Mouse (Mus musculus) CH12.LX (cell line): ENCODE results near the gene Ptger3. TPM values are rescaled to one million over a fixed set of nuclear protein-coding genes. Genes with fewer than 3 reads are reported as not detected.

ENCODE experiments used
- DNase-seq: peaks from one replicate; pipeline ENCODE4 v3.0.0-alpha.2; 2013; ENCODE audit errors: extremely low read depth
- H3K27ac ChIP-seq: 2 replicates; pipeline ENCODE4 v1.5.1; 2012; ENCODE audit warnings: low read depth, mild to moderate bottlenecking, control low read depth, moderate library complexity; ENCODE audit not compliant: insufficient read depth
- H3K27me3 ChIP-seq: replicated peaks from 2 replicates; pipeline ENCODE3; 2012; ENCODE audit warnings: inconsistent platforms
- H3K36me3 ChIP-seq, 2 experiments: replicated peaks in 1 of 2; 2 replicates each; pipeline versions ENCODE3 to v1.6.1; 2012; ENCODE audit warnings: inconsistent platforms in 1 of 2, low read length in 1 of 2, mild to moderate bottlenecking in 1 of 2, mixed read lengths in 1 of 2, moderate library complexity in 1 of 2; ENCODE audit not compliant: control insufficient read depth in 1 of 2, insufficient read depth in 1 of 2
- H3K4me1 ChIP-seq, 2 experiments: 2 replicates each; pipeline ENCODE4 v1.6.1; 2012; ENCODE audit warnings: inconsistent platforms in 1 of 2, moderate library complexity in 1 of 2; ENCODE audit not compliant: insufficient read depth in 2 of 2, control insufficient read depth in 1 of 2
- H3K4me2 ChIP-seq: 2 replicates; pipeline ENCODE4 v1.6.1; 2012; ENCODE audit warnings: low read depth, mild to moderate bottlenecking, control low read depth; ENCODE audit not compliant: poor library complexity, insufficient read depth, severe bottlenecking
- H3K4me3 ChIP-seq, 3 experiments: fragments of 150-350 bp in 1 of 3; sonication (generic) in 1 of 3; replicated peaks in 1 of 3; 2 replicates each; pipeline versions ENCODE3 to v1.5.1; 2011 to 2012; ENCODE audit warnings: low read depth in 2 of 3, low read length in 2 of 3, mild to moderate bottlenecking in 2 of 3, moderate library complexity in 2 of 3, control low read depth in 1 of 3, improper control_type of control experiment in 1 of 3, inconsistent platforms in 1 of 3, mixed read lengths in 1 of 3; ENCODE audit not compliant: poor library complexity in 1 of 3
- H3K79me2 ChIP-seq: replicated peaks from 2 replicates; pipeline ENCODE4 v1.6.1; 2012; ENCODE audit warnings: mild to moderate bottlenecking, moderate library complexity; ENCODE audit not compliant: control insufficient read depth, poor library complexity, insufficient read depth, severe bottlenecking; ENCODE audit errors: extremely low read depth
- H3K9ac ChIP-seq: 2 replicates; pipeline ENCODE4 v1.6.1; 2012; ENCODE audit warnings: low read depth, mild to moderate bottlenecking, control low read depth, moderate library complexity; ENCODE audit not compliant: insufficient read depth
- H3K9me3 ChIP-seq: replicated peaks from 2 replicates; pipeline ENCODE3; 2012; ENCODE audit warnings: low read length, inconsistent platforms, mixed read lengths
- BHLHE40 ChIP-seq: IDR thresholded peaks from 2 replicates; pipeline ENCODE4 v1.6.1; 2011; ENCODE audit warnings: mild to moderate bottlenecking, low read depth, low read length, improper control_type of control experiment
- CHD2 ChIP-seq: IDR thresholded peaks from 2 replicates; pipeline ENCODE4 v1.6.1; 2011; ENCODE audit warnings: low read length, improper control_type of control experiment
- CTCF ChIP-seq, 2 experiments: IDR thresholded peaks in 1 of 2; conservative IDR thresholded peaks in 1 of 2; 2 replicates each; pipeline ENCODE4 v1.5.1; 2011 to 2012; ENCODE audit warnings: low read depth in 2 of 2, low read length in 2 of 2, improper control_type of control experiment in 1 of 2, inconsistent platforms in 1 of 2, mild to moderate bottlenecking in 1 of 2, moderate library complexity in 1 of 2
- E2F4 ChIP-seq: IDR thresholded peaks from 2 replicates; pipeline ENCODE4 v1.6.1; 2011; ENCODE audit warnings: low read depth, low read length, improper control_type of control experiment; ENCODE audit not compliant: insufficient replicate concordance
- ELF1 ChIP-seq: IDR thresholded peaks from 2 replicates; pipeline ENCODE4 v1.6.1; 2014; ENCODE audit warnings: low read depth, mild to moderate bottlenecking, inconsistent platforms, low read length, improper control_type of control experiment
- ETS1 ChIP-seq: conservative IDR thresholded peaks from 2 replicates; pipeline ENCODE4 v1.6.1; 2012; ENCODE audit warnings: low read depth, mild to moderate bottlenecking, inconsistent platforms, low read length, improper control_type of control experiment, moderate library complexity
- IRF4 ChIP-seq: IDR thresholded peaks from 2 replicates; pipeline ENCODE4 v1.6.1; 2014; ENCODE audit warnings: low read depth, mild to moderate bottlenecking, inconsistent platforms, low read length, improper control_type of control experiment
- KAT2A ChIP-seq: IDR thresholded peaks from 2 replicates; pipeline ENCODE4 v1.6.1; 2012; ENCODE audit warnings: low read length, improper control_type of control experiment, inconsistent platforms; ENCODE audit not compliant: insufficient replicate concordance
- MAFK ChIP-seq: IDR thresholded peaks from 2 replicates; pipeline ENCODE4 v1.6.1; 2011; ENCODE audit warnings: low read length, improper control_type of control experiment; ENCODE audit not compliant: insufficient replicate concordance
- MAX ChIP-seq: IDR thresholded peaks from 2 replicates; pipeline ENCODE4 v1.6.1; 2011; ENCODE audit warnings: low read length, improper control_type of control experiment
- MEF2A ChIP-seq: IDR thresholded peaks from 2 replicates; pipeline ENCODE4 v1.6.1; 2014; ENCODE audit warnings: low read depth, mild to moderate bottlenecking, inconsistent platforms, low read length, improper control_type of control experiment, borderline replicate concordance
- MXI1 ChIP-seq: IDR thresholded peaks from 2 replicates; pipeline ENCODE4 v1.6.1; 2011; ENCODE audit warnings: mild to moderate bottlenecking, low read depth, low read length, improper control_type of control experiment
- MYC ChIP-seq: IDR thresholded peaks from 2 replicates; pipeline ENCODE4 v1.6.1; 2011; ENCODE audit warnings: low read depth, mild to moderate bottlenecking, improper control_type of control experiment, low read length
- NELFE ChIP-seq: IDR thresholded peaks from 2 replicates; pipeline ENCODE4 v1.6.1; 2011; ENCODE audit warnings: low read depth, low read length, improper control_type of control experiment
- PAX5 ChIP-seq: IDR thresholded peaks from 2 replicates; pipeline ENCODE4 v1.6.1; 2012; ENCODE audit warnings: low read length, inconsistent platforms, mixed read lengths
- POLR2AphosphoS2 ChIP-seq: IDR thresholded peaks from 2 replicates; pipeline ENCODE4 v1.6.1; 2011; ENCODE audit warnings: low read depth, low read length, improper control_type of control experiment
- RAD21 ChIP-seq: IDR thresholded peaks from 2 replicates; pipeline ENCODE4 v1.6.1; 2011; ENCODE audit warnings: low read depth, mild to moderate bottlenecking, low read length, improper control_type of control experiment, moderate library complexity
- SIN3A ChIP-seq: IDR thresholded peaks from 2 replicates; pipeline ENCODE4 v1.6.1; 2012; ENCODE audit warnings: low read length, improper control_type of control experiment, inconsistent platforms
- SMC3 ChIP-seq: IDR thresholded peaks from 2 replicates; pipeline ENCODE4 v1.6.1; 2011; ENCODE audit warnings: low read depth, low read length, improper control_type of control experiment
- TBP ChIP-seq: conservative IDR thresholded peaks from 2 replicates; pipeline ENCODE4 v1.6.1; 2011; ENCODE audit warnings: low read depth, low read length, improper control_type of control experiment
- UBTF ChIP-seq: IDR thresholded peaks from 2 replicates; pipeline ENCODE4 v1.6.1; 2012; ENCODE audit warnings: low read depth, mild to moderate bottlenecking, inconsistent platforms, low read length, improper control_type of control experiment, moderate library complexity
- USF2 ChIP-seq: conservative IDR thresholded peaks from 2 replicates; pipeline ENCODE4 v1.6.1; 2011; ENCODE audit warnings: low read depth, low read length, improper control_type of control experiment
- ZNF384 ChIP-seq: IDR thresholded peaks from 2 replicates; pipeline ENCODE4 v1.6.1; 2012; ENCODE audit warnings: low read depth, low read length, improper control_type of control experiment, inconsistent platforms
- dilution Hi-C: fragments of 300-500 bp; cut with MboI; formaldehyde crosslinking; loops from 2 replicates; pipeline ENCODE4 v1.14.3; 2020; ENCODE audit warnings: low sequenced_read_pairs; ENCODE audit not compliant: extremely low pct_unique_long_range_greater_than_20kb, extremely low pct_ligation_motif_present
- in situ Hi-C: fragments of 300-500 bp; cut with MboI; formaldehyde crosslinking; loops from 3 replicates; pipeline ENCODE4 v1.14.3; 2019; ENCODE audit warnings: low sequenced_read_pairs, low pct_ligation_motif_present, low pct_unique_long_range_greater_than_20kb, mixed read lengths
- polyA plus RNA-seq: library from polyadenylated mRNA; unstranded; fragments of >175 nt; gene quantifications from 2 replicates; pipeline ENCODE4 v1.2.1, GENCODE M21; 2012; ENCODE audit warnings: low read depth; ENCODE audit not compliant: insufficient read length
- total RNA-seq, 2 experiments: library from RNA; depleted of rRNA; stranded (reverse); fragments of 300-350 nt in 1 of 2; fragments of >200 nt in 1 of 2; gene quantifications; 2 replicates each; pipeline ENCODE4 v1.2.3; 2012 to 2014

Ptger3 gene
- total and polyA plus RNA-seq, 3 experiments = 0.06 TPM; not detected in 2

DNA sequence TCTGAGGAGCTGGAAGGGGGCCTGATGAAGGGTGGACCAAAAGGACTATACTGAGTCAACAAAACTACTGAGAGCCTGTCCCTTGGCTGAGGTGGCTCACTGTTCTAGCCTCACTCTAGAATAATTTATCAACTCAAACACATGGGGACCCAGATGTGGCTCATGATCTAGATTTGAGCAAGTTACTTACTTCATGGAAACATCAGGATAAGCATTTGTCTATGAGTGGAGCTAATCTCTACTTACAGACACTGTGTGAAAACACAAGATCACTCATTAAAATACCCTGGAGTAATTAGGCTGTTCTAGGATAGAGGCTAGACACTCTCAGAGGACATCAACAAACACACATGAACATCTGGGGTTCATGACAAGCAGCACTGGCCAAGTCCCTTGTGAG lies 70.2 kb downstream of the Ptger3 start:
- H3K79me2 ChIP-seq = no peaks in the 10 kb centered on the region
- in situ Hi-C loops = no loop called here
- no peak overlapping the region for H3K9ac ChIP-seq
- H3K4me1 ChIP-seq = peaks cover 17 to 37% of the 10 kb centered on the region in 2 experiments
- H3K27ac ChIP-seq = no peak overlapping the region
- H3K36me3 ChIP-seq = no peaks in the 10 kb centered on the region
- TF ChIP-seq PAX5 = no peak
- TF ChIP-seq ETS1 = no peak
- TF ChIP-seq RAD21 = no peak
- H3K9me3 ChIP-seq = no peaks in the 10 kb centered on the region
- no peak overlapping the region for H3K4me3 ChIP-seq
- no peaks in the 10 kb centered on the region for H3K27me3 ChIP-seq
- H3K4me2 ChIP-seq = no peak overlapping the region
- DNase-seq = no peak
- dilution Hi-C loops = no loop called here

DNA sequence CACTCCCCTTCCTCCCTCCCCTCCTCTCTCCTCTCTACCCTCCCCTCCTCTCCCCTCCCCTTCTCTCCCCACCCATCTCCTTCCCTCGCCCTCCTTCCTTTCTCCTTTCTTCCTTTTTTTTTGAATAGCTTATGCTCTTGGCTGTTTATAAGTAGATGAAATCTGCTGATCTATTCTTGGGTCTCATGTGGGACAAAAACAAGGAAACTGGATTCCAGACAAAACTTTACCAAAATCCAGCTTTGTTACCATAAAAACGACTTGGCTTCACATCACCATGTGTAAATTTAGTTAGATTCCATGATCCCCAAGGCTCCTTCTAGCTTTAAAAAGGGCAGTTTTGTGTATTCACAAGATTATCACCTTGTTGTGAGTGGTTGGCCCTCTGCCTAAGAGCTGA lies 70.6 kb downstream of the Ptger3 start:
- no peak for DNase-seq
- H3K4me2 ChIP-seq = no peak overlapping the region
- H3K9me3 ChIP-seq = no peaks in the 10 kb centered on the region
- H3K9ac ChIP-seq = no peak overlapping the region
- H3K4me3 ChIP-seq = no peak overlapping the region
- H3K27me3 ChIP-seq = no peaks in the 10 kb centered on the region
- peaks cover 17 to 37% of the 10 kb centered on the region in 2 experiments for H3K4me1 ChIP-seq
- in situ Hi-C loops (no loop called here), dilution Hi-C loops (no loop called here)
- no peak for TF ChIP-seq ETS1
- TF ChIP-seq TBP = no peak
- no peak for TF ChIP-seq MAFK
- no peak for TF ChIP-seq SMC3
- TF ChIP-seq UBTF = no peak
- TF ChIP-seq MYC = no peak
- TF ChIP-seq ZNF384 = no peak
- H3K27ac ChIP-seq = no peak overlapping the region
- H3K36me3 ChIP-seq = no peaks in the 10 kb centered on the region
- no peaks in the 10 kb centered on the region for H3K79me2 ChIP-seq

DNA sequence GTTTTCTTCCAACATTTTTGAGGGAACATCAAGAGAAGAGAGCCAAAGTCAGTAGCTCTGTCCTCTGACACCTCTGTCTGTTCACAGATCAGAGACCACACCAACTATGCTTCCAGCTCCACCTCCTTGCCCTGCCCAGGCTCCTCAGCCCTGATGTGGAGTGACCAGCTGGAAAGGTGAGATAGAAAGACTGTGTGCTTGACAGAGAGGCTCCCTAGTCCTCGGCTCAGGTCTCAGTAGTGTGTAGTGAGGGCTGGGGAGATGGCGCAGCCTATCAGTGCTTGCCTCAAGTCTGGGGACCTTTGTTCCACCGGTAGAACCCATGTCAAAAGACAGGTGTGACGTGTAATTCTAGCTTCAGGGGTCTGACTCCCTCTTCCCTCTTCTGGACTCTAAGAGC lies 74.9 kb downstream of the Ptger3 start:
- Histone ChIP-seq H3K4me2 (no peak overlapping the region), H3K4me3 (no peak overlapping the region), H3K27me3 (peaks cover 1% of the 10 kb centered on the region), H3K9ac (no peak overlapping the region), H3K36me3 (no peaks in the 10 kb centered on the region), H3K9me3 (no peaks in the 10 kb centered on the region), H3K79me2 (no peaks in the 10 kb centered on the region), H3K27ac (no peak overlapping the region), H3K4me1 (peaks cover 0 to 7% of the 10 kb centered on the region in 2 experiments; a peak in 2 of 4 replicates)
- DNase-seq = no peak
- TF ChIP-seq BHLHE40 (no peak), ELF1 (no peak), TBP (no peak), CTCF (conservative IDR thresholded peaks at IDR 0.05 in 1 of 2, IDR thresholded peaks at IDR 0.05 in 1 of 2; ENCODE audit: low read depth in 2 of 2, low read length in 2 of 2) (no peak), E2F4 (no peak), MEF2A (no peak), SIN3A (no peak), POLR2AphosphoS2 (no peak), KAT2A (no peak), USF2 (no peak), CHD2 (no peak), SMC3 (no peak), IRF4 (no peak), MAX (no peak), MXI1 (no peak), NELFE (no peak)
- in situ Hi-C loops (no loop called here), dilution Hi-C loops (no loop called here)
